Comparison of ENCODE assay signal across 11 mouse cellular contexts in genomic region chr8:103938283-103939230, GRCm38 (mm10).
DNase-seq lines count a peak whose midpoint lies in the region; ATAC-seq lines count a peak whose summit lies in the region.
"Had no signal": no experiment of that assay in that cellular context is flagged by ENCODE, and none has a peak within 500 bp of the region (broad histone marks: within the 10 kb centered on the region; RNA-seq: fewer than 3 reads in every experiment).

No protein-coding gene starts in this region.

- H3K27ac ChIP-seq in lung, embryonic 15.5 days: peak overlapping the region; percentile 78
- 0 out of 2 replicates have a peak overlapping the region, but pooled peaks have one; percentile 10 for H3K27ac ChIP-seq in hindbrain, embryonic 15.5 days (replicated peaks)
- no peak overlapping the region for H3K27ac ChIP-seq in neural tube, embryonic 15.5 days (replicated peaks)
- no peak overlapping the region for H3K27ac ChIP-seq in intestine, embryonic 15.5 days
- H3K27ac ChIP-seq: kidney, embryonic 15.5 days; liver, embryonic 14.5 days; stomach, embryonic 15.5 days had no signal

- WGBS in lung, embryonic 15.5 days: 21% methylated on average over 11 of the region's 11 CpGs
- 36% methylated on average over 11 of the region's 11 CpGs for WGBS in hindbrain, embryonic 15.5 days
- 39% methylated on average over 11 of the region's 11 CpGs for WGBS in neural tube, embryonic 15.5 days
- 49% methylated on average over 11 of the region's 11 CpGs for WGBS in intestine, embryonic 15.5 days

- peaks cover 14% of the 10 kb centered on the region for H3K4me1 ChIP-seq in lung, embryonic 15.5 days
- H3K4me1 ChIP-seq in hindbrain, embryonic 15.5 days (replicated peaks): no peaks in the 10 kb centered on the region; the same call in 1 of the 2 replicates
- peaks cover 6% of the 10 kb centered on the region for H3K4me1 ChIP-seq in neural tube, embryonic 15.5 days
- no peaks in the 10 kb centered on the region for H3K4me1 ChIP-seq in intestine, embryonic 15.5 days (replicated peaks)
- H3K4me1 ChIP-seq: kidney, embryonic 15.5 days; stomach, embryonic 15.5 days had no signal

- no peak overlapping the region for H3K9ac ChIP-seq in lung, embryonic 15.5 days
- no peak overlapping the region for H3K9ac ChIP-seq in hindbrain, embryonic 15.5 days
- H3K9ac ChIP-seq in neural tube, embryonic 15.5 days (replicated peaks): no peak overlapping the region
- H3K9ac ChIP-seq in intestine, embryonic 15.5 days: no peak overlapping the region
- H3K9ac ChIP-seq: kidney, embryonic 15.5 days; liver, embryonic 14.5 days; stomach, embryonic 15.5 days had no signal

- no peaks in the 10 kb centered on the region for H3K27me3 ChIP-seq in lung, embryonic 15.5 days
- H3K27me3 ChIP-seq in hindbrain, embryonic 15.5 days: no peaks in the 10 kb centered on the region
- H3K27me3 ChIP-seq in neural tube, embryonic 15.5 days (replicated peaks): no peaks in the 10 kb centered on the region
- H3K27me3 ChIP-seq in intestine, embryonic 15.5 days (replicated peaks): no peaks in the 10 kb centered on the region
- H3K27me3 ChIP-seq: kidney, embryonic 15.5 days; stomach, embryonic 15.5 days had no signal

- H3K4me2 ChIP-seq in lung, embryonic 15.5 days: no peak overlapping the region
- H3K4me2 ChIP-seq in hindbrain, embryonic 15.5 days: no peak overlapping the region
- no peak overlapping the region for H3K4me2 ChIP-seq in neural tube, embryonic 15.5 days
- no peak overlapping the region for H3K4me2 ChIP-seq in intestine, embryonic 15.5 days (replicated peaks)
- H3K4me2 ChIP-seq: kidney, embryonic 15.5 days; stomach, embryonic 15.5 days had no signal

- no peaks in the 10 kb centered on the region for H3K9me3 ChIP-seq in lung, embryonic 15.5 days
- H3K9me3 ChIP-seq in hindbrain, embryonic 15.5 days: 0 out of 2 replicates have a peak, but pooled peaks cover 3% of the 10 kb centered on the region
- H3K9me3 ChIP-seq in neural tube, embryonic 15.5 days (replicated peaks): no peaks in the 10 kb centered on the region
- H3K9me3 ChIP-seq in intestine, embryonic 15.5 days: no peaks in the 10 kb centered on the region
- H3K9me3 ChIP-seq: kidney, embryonic 15.5 days; stomach, embryonic 15.5 days had no signal

- peak; percentile 82 for ATAC-seq in lung, embryonic 15.5 days (ENCODE audit: borderline replicate concordance, extremely low read depth, low FRiP score, low TSS enrichment)
- peak; percentile 83 for ATAC-seq in hindbrain, embryonic 15.5 days (ENCODE audit: low FRiP score, low read depth)
- peak; percentile 72; the same call in 1 of the 2 replicates for ATAC-seq in neural tube, embryonic 15.5 days (ENCODE audit: low FRiP score)
- no peak for ATAC-seq in intestine, embryonic 15.5 days

- H3K4me3 ChIP-seq in lung, embryonic 15.5 days: no peak overlapping the region
- no peak overlapping the region for H3K4me3 ChIP-seq in hindbrain, embryonic 15.5 days
- H3K4me3 ChIP-seq in neural tube, embryonic 15.5 days (replicated peaks): no peak overlapping the region
- H3K4me3 ChIP-seq in intestine, embryonic 15.5 days (replicated peaks): no peak overlapping the region
- H3K4me3 ChIP-seq: kidney, embryonic 15.5 days; stomach, embryonic 15.5 days had no signal

- DNase-seq in cerebellum, adult 9-11 months: peak; percentile 3
- DNase-seq in cerebellum, adult 18-20 months: no peak
- no peak for DNase-seq in lung, postnatal 4 days
- no peak for DNase-seq in gastrocnemius, adult 8-10 months (ENCODE audit: low spot score in 2 of 2)

- H3K36me3 ChIP-seq in lung, embryonic 15.5 days: no peaks in the 10 kb centered on the region
- H3K36me3 ChIP-seq in hindbrain, embryonic 15.5 days: no peaks in the 10 kb centered on the region
- no peaks in the 10 kb centered on the region for H3K36me3 ChIP-seq in neural tube, embryonic 15.5 days
- no peaks in the 10 kb centered on the region for H3K36me3 ChIP-seq in intestine, embryonic 15.5 days
- H3K36me3 ChIP-seq: kidney, embryonic 15.5 days; stomach, embryonic 15.5 days had no signal

Comparison
In these comparisons a context has a peak if more than half of its experiments do, and no peak if none do; other contexts are left out.
1. H3K27ac ChIP-seq: peak in lung, embryonic 15.5 days (single experiment) and hindbrain, embryonic 15.5 days (single experiment); none in neural tube, embryonic 15.5 days (single experiment) and intestine, embryonic 15.5 days (single experiment).